Mouse (Mus musculus): ENCODE data around the gene Gm26558.
A peak's percentile ranks its signal among the peaks of the same experiment; 100 is the strongest.

Gene Gm26558

GRCm38 (mm10) chr2:70661715-70662495, at the start of gene Gm26558:
Gene Gm26558, minus strand, starts transcription at chr2:70662108.
- DNase-seq (ENCODE audit: low spot score), result peak; percentile 52

- DNase-seq (ENCODE audit: low spot score), result no peak
Observed at GRCm38 (mm10) chr2:70710878-70711277, 49.0 kb upstream of the Gm26558 start.

- DNase-seq (ENCODE audit: low spot score), result no peak
Observed at GRCm38 (mm10) chr2:70710236-70710635, 48.3 kb upstream of the Gm26558 start.

DNA sequence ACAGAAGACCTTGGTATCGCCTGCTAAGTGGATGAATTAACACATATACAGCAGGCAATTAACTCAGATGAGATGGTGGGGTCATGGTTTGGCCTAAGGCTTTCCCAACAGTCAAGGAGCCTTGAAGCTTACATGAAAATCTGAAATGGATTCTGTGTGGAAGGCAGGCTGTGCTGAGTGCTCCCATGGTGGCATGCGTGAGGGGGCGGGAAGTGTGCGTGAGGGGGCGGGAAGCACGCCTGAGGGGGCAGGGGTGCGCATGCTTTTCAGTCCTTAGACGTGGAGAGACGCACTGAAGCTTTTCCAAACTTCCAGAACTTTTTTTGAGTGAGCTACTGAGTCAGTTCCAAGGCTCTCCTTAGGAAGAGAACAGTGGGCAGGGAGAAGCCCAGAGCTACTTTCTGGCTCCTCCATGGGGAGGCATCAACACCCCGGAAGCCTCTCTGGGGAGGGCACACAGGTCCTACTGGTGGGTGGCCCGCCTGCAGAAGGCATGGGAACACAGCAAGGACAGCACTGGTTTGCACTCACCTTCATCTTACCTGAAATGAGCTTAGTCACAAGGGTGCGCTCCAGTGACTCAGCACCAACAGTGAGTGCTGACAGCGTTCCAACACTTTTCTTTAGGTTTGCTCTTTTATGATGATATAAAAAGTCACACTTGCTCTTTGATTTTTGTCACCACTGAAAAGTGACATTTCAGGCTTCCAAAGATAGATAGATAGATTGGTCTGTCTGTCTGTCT, 47.2 kb upstream of the Gm26558 start:
- no peak for DNase-seq (ENCODE audit: low spot score)

- DNase-seq (ENCODE audit: low spot score), result no peak
Observed at GRCm38 (mm10) chr2:70702403-70702802, 40.5 kb upstream of the Gm26558 start.

GRCm38 (mm10) chr2:70701571-70701970, 39.7 kb upstream of the Gm26558 start:
- no peak for DNase-seq (ENCODE audit: low spot score)

GRCm38 (mm10) chr2:70700851-70701250, 38.9 kb upstream of the Gm26558 start:
- DNase-seq (ENCODE audit: low spot score), result no peak

- DNase-seq (ENCODE audit: low spot score), result no peak
Observed at GRCm38 (mm10) chr2:70695712-70696111, 33.8 kb upstream of the Gm26558 start.

DNA sequence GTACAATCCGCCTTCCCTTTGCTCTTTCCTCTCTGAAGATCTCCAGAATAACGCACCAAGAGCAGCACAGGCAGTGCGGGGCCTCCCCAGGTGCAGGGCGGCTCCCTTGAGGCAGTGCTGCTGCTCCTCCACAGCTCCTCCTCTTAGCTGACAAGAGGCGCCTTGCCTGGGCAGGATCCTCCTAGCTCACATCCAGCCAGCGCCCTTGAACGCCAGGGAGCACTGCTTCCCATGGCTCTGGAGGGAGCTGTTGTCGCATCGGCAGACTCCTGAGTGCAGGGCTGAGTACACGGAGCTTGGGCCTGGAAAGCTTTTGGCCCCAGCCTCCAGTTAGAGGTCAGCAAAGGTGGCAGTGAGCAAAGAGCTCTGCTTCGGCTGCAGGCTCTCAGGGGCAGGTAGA, 28.3 kb upstream of the Gm26558 start:
- DNase-seq (ENCODE audit: low spot score), result no peak

DNA sequence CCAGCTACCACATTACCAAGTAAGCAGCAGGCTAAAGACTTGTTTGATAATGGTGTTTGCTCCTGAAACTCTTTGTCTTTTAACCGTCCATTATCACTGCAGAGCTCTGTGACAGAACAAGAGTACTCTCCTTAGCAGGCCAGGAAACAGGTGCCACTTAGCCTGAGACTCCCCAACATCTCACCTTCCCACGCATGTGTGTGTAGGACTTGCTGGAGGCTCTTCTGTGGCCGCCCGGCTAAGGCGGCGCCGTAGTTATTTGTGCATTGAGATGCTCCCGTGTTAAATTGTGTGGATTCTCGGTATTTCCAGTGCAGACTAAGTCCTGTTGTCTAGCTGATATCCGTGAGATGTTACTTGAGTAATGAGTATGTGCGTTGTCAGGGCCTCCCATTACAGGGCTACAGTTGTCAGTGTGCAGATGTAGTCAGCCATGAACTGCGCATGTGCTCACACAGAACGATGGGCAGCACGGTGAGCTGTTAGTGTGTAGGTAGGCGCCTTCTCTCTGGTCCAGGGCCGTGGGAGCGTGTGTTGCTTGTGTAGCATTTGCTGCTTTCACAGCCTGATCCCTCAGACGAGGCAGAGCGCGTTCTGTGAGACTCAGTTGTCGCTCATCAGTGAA, 26.7 kb upstream of the Gm26558 start:
- no peak for DNase-seq (ENCODE audit: low spot score)

GRCm38 (mm10) chr2:70682324-70682723, 20.4 kb upstream of the Gm26558 start:
- no peak for DNase-seq (ENCODE audit: low spot score)

GRCm38 (mm10) chr2:70673445-70674126, 11.7 kb upstream of the Gm26558 start:
- DNase-seq (ENCODE audit: low spot score), result peak; percentile 35

DNA sequence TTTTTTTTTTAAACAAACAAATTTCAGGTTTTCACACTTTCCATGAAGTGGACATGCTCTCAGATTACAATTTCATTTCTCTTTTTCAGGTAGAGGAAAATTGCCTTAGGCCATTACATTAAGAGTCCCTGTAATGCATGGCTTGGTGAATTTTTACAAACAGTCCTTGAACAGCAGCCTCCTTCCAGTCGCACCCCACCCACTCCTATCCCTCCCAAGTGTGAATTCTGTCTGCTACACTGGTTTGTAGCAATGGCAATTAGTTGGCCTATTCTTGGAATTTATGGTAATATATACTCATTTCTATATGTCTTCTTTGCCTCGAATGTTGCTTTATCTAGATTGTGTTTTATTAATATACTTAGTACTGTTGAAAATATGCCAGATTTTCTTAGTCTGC, 10.6 kb upstream of the Gm26558 start:
- no peak for DNase-seq (ENCODE audit: low spot score)

- DNase-seq (ENCODE audit: low spot score), result no peak
Observed at GRCm38 (mm10) chr2:70669896-70670295, 8.0 kb upstream of the Gm26558 start.

GRCm38 (mm10) chr2:70669241-70669640, 7.3 kb upstream of the Gm26558 start:
- no peak for DNase-seq (ENCODE audit: low spot score)

DNA sequence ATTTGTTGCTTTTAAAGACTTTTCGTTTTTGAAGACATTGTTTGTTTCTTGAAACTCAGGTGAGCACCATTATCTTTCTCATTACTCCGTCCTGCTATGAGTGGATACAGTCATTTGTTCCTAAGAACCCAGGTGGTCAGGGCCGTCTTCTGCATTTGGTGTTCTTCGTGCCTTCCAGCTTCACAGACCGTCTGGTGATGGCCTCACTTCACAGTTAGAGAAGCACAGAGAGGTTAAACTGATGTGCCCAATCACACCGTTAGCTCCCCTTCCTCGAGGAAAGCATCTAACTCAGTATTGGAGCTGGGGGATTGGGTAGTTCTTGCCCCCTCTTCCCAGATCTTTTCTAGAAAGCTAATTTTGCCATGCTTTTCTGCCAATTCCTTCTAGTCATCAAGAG, 5.1 kb upstream of the Gm26558 start:
- DNase-seq (ENCODE audit: low spot score), result no peak

- peak; percentile 46 for DNase-seq (ENCODE audit: low spot score)
Observed at GRCm38 (mm10) chr2:70663764-70664163, 1.9 kb upstream of the Gm26558 start.

DNA sequence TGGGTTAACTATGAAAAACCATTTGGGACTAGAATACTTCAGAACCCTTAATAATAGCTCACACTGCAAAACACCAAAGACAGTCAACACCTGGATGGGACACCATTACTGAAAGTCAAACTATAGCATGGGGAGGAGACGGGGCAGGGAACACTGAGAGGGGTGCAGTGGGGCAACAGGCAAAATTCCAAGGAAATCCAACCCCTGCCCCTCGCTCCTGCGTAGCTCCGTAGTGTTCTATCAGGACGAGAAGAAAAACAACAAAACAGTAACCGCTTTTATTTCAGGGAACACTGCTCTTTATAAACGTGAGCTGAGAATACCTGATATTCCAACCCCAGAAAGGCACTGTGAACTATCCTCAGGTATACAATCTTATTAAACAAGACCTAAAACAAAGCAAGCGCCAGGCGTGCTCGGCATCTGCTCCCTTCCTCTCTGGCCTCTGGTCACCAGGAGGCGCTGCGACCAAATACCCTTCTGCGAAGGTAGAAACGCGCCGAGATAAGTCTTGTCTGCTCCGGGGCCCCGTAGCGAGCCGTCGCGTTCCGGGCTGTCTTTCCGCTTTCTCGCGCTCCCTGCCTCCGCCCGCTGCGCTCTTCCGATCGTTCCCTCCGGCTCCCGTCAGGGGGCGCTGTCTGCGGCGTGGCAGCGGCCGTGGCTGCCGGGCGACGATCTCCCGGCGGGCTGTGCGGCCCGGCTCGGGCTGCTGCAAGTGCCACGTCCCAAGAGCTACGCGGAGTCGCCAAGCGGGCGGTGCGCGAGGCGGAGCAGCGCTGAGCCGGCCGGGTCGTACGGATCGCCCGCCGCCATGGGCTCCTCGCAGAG, 807 bp downstream of the Gm26558 start, which contains the start of gene Gorasp2:
TSS of gene Gorasp2 (plus strand) at position 690 of the 828 bp plus-strand sequence.
- DNase-seq (ENCODE audit: low spot score), result peak; percentile 98

GRCm38 (mm10) chr2:70657083-70657482, 4.8 kb downstream of the Gm26558 start:
- no peak for DNase-seq (ENCODE audit: low spot score)

GRCm38 (mm10) chr2:70651820-70652219, 10.1 kb downstream of the Gm26558 start:
- no peak for DNase-seq (ENCODE audit: low spot score)

GRCm38 (mm10) chr2:70649471-70649870, 12.4 kb downstream of the Gm26558 start:
- no peak for DNase-seq (ENCODE audit: low spot score)
